Mouse (Mus musculus) megakaryocyte-erythroid progenitor cell, adult 5-6 weeks (primary cell): ENCODE data around the gene Ifih1. TPM values are rescaled to one million over a fixed set of nuclear protein-coding genes. Genes with fewer than 3 reads are reported as not detected.

Source experiments
- ATAC-seq: replicated peaks from 2 replicates; pipeline ENCODE4 v1.8.0; 2016; ENCODE audit warnings: mild to moderate bottlenecking, inconsistent platforms; ENCODE audit not compliant: severe bottlenecking, poor library complexity, low FRiP score, low TSS enrichment
- total RNA-seq, 2 experiments: library from RNA; stranded (forward) in 1 of 2; stranded (reverse) in 1 of 2; fragments of 200-1000, 215-1000 nt in 1 of 2; fragments of >200 nt in 1 of 2; fragmentation: Nextera tagmentation in 1 of 2; gene quantifications; 2 replicates each; pipeline ENCODE4 v1.2.3; 2014 to 2017

The Ifih1 gene
- total RNA-seq, 2 experiments from 2014 or later: 16.4 to 19.9 TPM

GRCm38 (mm10) chr2:62562661-62563485 lies 83.2 kb downstream of the Ifih1 start:
- no peak for ATAC-seq

DNA sequence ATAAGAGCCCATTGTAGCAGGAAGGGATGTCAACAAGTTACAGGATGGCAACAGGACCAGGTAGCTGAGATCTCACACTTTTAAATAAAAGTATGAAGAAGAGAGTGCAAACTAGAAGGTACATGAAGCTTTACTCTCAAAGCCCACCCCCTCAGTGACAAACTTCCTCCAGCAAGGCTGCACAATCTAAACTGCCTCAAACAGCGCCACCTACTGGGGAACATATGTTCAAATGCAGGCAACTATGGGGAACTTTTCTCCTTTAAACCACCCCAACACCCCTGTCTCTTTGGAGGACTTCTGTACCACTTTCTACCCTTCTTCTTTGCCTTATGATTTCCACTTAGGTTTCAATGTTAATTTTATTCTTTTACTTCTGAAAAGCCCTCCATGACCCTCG lies 88.6 kb downstream of the Ifih1 start:
- ATAC-seq: no peak

DNA sequence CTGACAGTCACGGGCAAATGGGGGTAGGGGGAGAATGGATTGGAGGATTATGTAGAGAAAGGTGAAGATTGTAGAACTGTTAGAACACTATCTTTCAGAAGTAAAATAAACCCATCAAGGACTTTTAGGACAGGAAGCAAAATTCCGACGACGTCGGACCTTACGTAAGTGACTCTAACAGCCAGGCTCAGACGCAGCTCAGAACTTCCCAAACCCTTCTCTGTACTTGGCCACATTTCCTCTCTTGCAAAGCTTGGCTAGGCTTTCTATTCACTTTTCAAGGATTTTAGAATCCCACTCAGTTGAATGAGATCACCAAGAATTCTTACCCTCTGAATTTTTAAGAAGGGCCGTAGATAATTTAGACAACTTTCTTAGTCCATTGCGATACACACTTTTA lies 89.7 kb downstream of the Ifih1 start:
- ATAC-seq: no peak

- 0 out of 2 replicates have a peak, but pooled peaks have one; percentile 61 for ATAC-seq
Observed at GRCm38 (mm10) chr2:62549659-62550058, 96.4 kb downstream of the Ifih1 start.

- no peak for ATAC-seq
Observed at GRCm38 (mm10) chr2:62549131-62549530, 96.9 kb downstream of the Ifih1 start.

DNA sequence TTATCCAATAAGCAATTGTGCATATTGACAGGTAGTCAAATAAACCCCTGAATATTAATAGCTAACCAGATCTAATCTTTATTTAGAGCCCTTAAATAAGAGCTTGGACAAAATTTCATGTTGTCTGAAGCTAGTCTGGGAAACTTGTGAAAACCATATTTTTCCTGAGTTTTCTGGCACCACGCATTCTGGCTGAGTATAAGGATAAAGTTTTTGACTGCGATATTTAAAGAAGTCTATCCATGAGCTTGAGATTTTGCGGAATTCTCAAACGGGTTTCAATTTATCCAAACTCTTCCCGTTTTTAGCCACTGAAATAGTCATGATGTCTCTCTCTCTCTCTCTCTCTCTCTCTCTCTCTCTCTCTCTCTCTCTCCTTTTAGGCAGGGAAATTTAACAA lies 98.0 kb downstream of the Ifih1 start:
- no peak for ATAC-seq

Other genes starting within 250 kb of the Ifih1 start
- gene Dpp4, start 234.0 kb downstream of the Ifih1 start, total RNA-seq (2014; fragmentation: Nextera tagmentation): 7.2 and 9.5 TPM in 2 replicates
- 14.4 and 15.5 TPM in 2 replicates for gene Dpp4, start 234.0 kb downstream of the Ifih1 start, total RNA-seq (2017)
- gene Gcg, start 162.6 kb downstream of the Ifih1 start, total RNA-seq (2014; fragmentation: Nextera tagmentation): not detected in 2 replicates
- not detected in 2 replicates for gene Gcg, start 162.6 kb downstream of the Ifih1 start, total RNA-seq (2017)
- gene Fap, start 72.2 kb downstream of the Ifih1 start, total RNA-seq (2014; fragmentation: Nextera tagmentation): 0.37 TPM in 1 of 2 replicates, not detected in the other
- gene Fap, start 72.2 kb downstream of the Ifih1 start, total RNA-seq (2017): 1.0 and 1.6 TPM in 2 replicates
- 1.2 and 1.4 TPM in 2 replicates for gene Gca, start 18.0 kb upstream of the Ifih1 start, total RNA-seq (2014; fragmentation: Nextera tagmentation)
- 1.6 and 1.9 TPM in 2 replicates for gene Gca, start 18.0 kb upstream of the Ifih1 start, total RNA-seq (2017)